Comparison of ENCODE assay signal across 8 mouse cellular contexts in the genomic region with DNA sequence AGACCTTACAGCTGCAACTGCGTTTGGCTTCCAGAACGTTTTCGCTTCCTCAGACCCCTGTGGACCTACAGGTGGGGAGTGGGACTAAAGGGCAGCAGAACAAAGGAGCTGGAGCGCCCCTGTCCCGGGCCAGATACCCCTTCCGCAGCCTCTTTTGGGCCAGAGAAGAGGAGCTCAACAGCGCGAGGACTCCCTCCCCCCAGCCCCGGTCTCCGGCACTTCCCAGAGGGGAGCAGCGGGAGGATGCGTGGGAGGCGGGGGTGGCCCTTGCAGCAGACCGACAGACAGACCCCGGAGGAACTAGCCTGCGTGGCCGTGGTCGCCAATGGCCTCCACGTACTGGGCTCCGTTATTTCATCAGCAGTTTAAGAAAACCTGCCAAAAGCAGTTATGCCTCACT. TPM values are rescaled to one million over a fixed set of nuclear protein-coding genes. Genes with fewer than 3 reads are reported as not detected.
DNase-seq lines count a peak whose midpoint lies in the region; ATAC-seq and TF ChIP-seq lines count a peak whose summit lies in the region.

No protein-coding gene starts in this region.

- no peaks in the 10 kb centered on the region for H3K9me3 ChIP-seq in E14TG2a.4 (ENCODE audit: low read length)
- no peaks in the 10 kb centered on the region for H3K9me3 ChIP-seq in heart, embryonic 13.5 days
- no peaks in the 10 kb centered on the region for H3K9me3 ChIP-seq in limb, embryonic 14.5 days (ENCODE audit: control insufficient read depth, low read length)

- H3K4me3 ChIP-seq in E14TG2a.4 (replicated peaks; ENCODE audit: low read length): peak overlapping the region; percentile 69
- peak overlapping the region; percentile 53 for H3K4me3 ChIP-seq in heart, embryonic 13.5 days
- H3K4me3 ChIP-seq in limb, embryonic 14.5 days (replicated peaks; ENCODE audit: low read length): peak overlapping the region; percentile 41
- H3K4me3 ChIP-seq in small intestine, adult 2 months (ENCODE audit: low read depth, low read length): peak overlapping the region; percentile 65

- WGBS in heart, embryonic 13.5 days: 8% methylated on average over 20 of the region's 20 CpGs
- 12% methylated on average over 17 of the region's 20 CpGs for WGBS in limb, embryonic 14.5 days
- 7% methylated on average over 20 of the region's 20 CpGs for WGBS in small intestine, adult 2 months

- TF ChIP-seq CTCF in E14TG2a.4 (conservative IDR thresholded peaks at IDR 0.05; ENCODE audit: low read length): no peak
- no peak for TF ChIP-seq CTCF in small intestine, adult 2 months (IDR thresholded peaks at IDR 0.05; ENCODE audit: extremely low read depth, insufficient read length, insufficient replicate concordance, low read depth, low read length)

- peaks cover 61% of the 10 kb centered on the region for H3K27me3 ChIP-seq in E14TG2a.4 (ENCODE audit: insufficient read depth, low read length)
- H3K27me3 ChIP-seq in heart, embryonic 13.5 days (replicated peaks): peaks cover 57% of the 10 kb centered on the region
- H3K27me3 ChIP-seq in limb, embryonic 14.5 days (ENCODE audit: control insufficient read depth, insufficient read depth, low read length): peaks cover 32% of the 10 kb centered on the region
- peaks cover 14% of the 10 kb centered on the region for H3K27me3 ChIP-seq in small intestine, adult 2 months (ENCODE audit: control insufficient read depth, insufficient read depth, low read length)

- DNase-seq in kidney, postnatal 10 days: peak; percentile 22
- no peak for DNase-seq in kidney, adult 11 months
- DNase-seq in cerebellum, adult 9-11 months: peak; percentile 15
- no peak for DNase-seq in limb, embryonic 14.5 days (ENCODE audit: low spot score)
- DNase-seq in right cerebral cortex, adult 2 months (ENCODE audit: low spot score in 2 of 2): no peak

- H3K4me2 ChIP-seq in heart, embryonic 13.5 days: peak overlapping the region; percentile 75
- H3K4me2 ChIP-seq in limb, embryonic 14.5 days (replicated peaks; ENCODE audit: low read depth, low read length, severe bottlenecking): peak overlapping the region; percentile 55

- ATAC-seq in heart, embryonic 13.5 days (ENCODE audit: extremely low read depth, insufficient number of reproducible peaks, low FRiP score, low TSS enrichment): no peak
- no peak for ATAC-seq in limb, embryonic 14.5 days (ENCODE audit: low FRiP score, low read depth)

- H3K36me3 ChIP-seq in E14TG2a.4 (ENCODE audit: insufficient read depth, low read length): no peaks in the 10 kb centered on the region
- H3K36me3 ChIP-seq in heart, embryonic 13.5 days: no peaks in the 10 kb centered on the region
- H3K36me3 ChIP-seq in limb, embryonic 14.5 days (ENCODE audit: control insufficient read depth, insufficient read depth, low read length): no peaks in the 10 kb centered on the region
- H3K36me3 ChIP-seq in small intestine, adult 2 months (ENCODE audit: control insufficient read depth, insufficient read depth, low read length): no peaks in the 10 kb centered on the region

- no peak for TF ChIP-seq POLR2A in limb, embryonic 14.5 days (IDR thresholded peaks at IDR 0.05; ENCODE audit: borderline replicate concordance, extremely low read depth, insufficient read depth, insufficient read length)
- TF ChIP-seq POLR2A in small intestine, adult 2 months (IDR thresholded peaks at IDR 0.05; ENCODE audit: low read depth, low read length): no peak

- H3K4me1 ChIP-seq in E14TG2a.4 (replicated peaks; ENCODE audit: low read depth, low read length): no peaks in the 10 kb centered on the region
- peaks cover 11% of the 10 kb centered on the region for H3K4me1 ChIP-seq in heart, embryonic 13.5 days
- H3K4me1 ChIP-seq in limb, embryonic 14.5 days (ENCODE audit: control insufficient read depth, insufficient read depth, low read length): peaks cover 6% of the 10 kb centered on the region
- peaks cover 5% of the 10 kb centered on the region; the same call in 1 of the 2 replicates for H3K4me1 ChIP-seq in small intestine, adult 2 months (ENCODE audit: control insufficient read depth, insufficient read depth, insufficient read length, low read length)

- H3K27ac ChIP-seq in heart, embryonic 13.5 days (replicated peaks): no peak overlapping the region
- H3K27ac ChIP-seq in limb, embryonic 14.5 days (replicated peaks; ENCODE audit: low read depth, low read length): no peak overlapping the region
- H3K27ac ChIP-seq in small intestine, adult 2 months (ENCODE audit: insufficient read depth, low read depth, low read length): no peak overlapping the region

- peak overlapping the region; percentile 62 for H3K9ac ChIP-seq in heart, embryonic 13.5 days
- H3K9ac ChIP-seq in limb, embryonic 14.5 days (ENCODE audit: low read depth, low read length, severe bottlenecking): no peak overlapping the region

RNA-seq across cellular contexts. Expression of gene Fgf16, which starts 0.5 kb away (rescaled TPM):
- 0.14 and 0.17 TPM in 2 replicates for polyA plus RNA-seq in heart, embryonic 13.5 days (2015; fragmentation: Nextera tagmentation; extraction: Ambion mirVana)
- 1.6 and 1.8 TPM in 2 replicates for polyA plus RNA-seq in limb, embryonic 14.5 days (2012; rRNA removed)
- 1.2 and 1.6 TPM in 2 replicates for polyA plus RNA-seq in limb, embryonic 14.5 days (2014; fragmentation: Nextera tagmentation; extraction: Ambion mirVana)
- polyA plus RNA-seq in small intestine, adult 2 months (2012; rRNA removed): 0.42 TPM in 1 of 2 replicates, not detected in the other

Comparison
In these comparisons a context has a peak if more than half of its experiments do, and no peak if none do; other contexts are left out.
1. DNase-seq: peak in kidney, postnatal 10 days (single experiment) and cerebellum, adult 9-11 months (single experiment); none in kidney, adult 11 months (single experiment), limb, embryonic 14.5 days (single experiment) and right cerebral cortex, adult 2 months (0 of 2).
2. Peak in every context shown above with its lines, with median percentiles within 50 percentile points of each other: H3K4me3 ChIP-seq.